In the genomic region with DNA sequence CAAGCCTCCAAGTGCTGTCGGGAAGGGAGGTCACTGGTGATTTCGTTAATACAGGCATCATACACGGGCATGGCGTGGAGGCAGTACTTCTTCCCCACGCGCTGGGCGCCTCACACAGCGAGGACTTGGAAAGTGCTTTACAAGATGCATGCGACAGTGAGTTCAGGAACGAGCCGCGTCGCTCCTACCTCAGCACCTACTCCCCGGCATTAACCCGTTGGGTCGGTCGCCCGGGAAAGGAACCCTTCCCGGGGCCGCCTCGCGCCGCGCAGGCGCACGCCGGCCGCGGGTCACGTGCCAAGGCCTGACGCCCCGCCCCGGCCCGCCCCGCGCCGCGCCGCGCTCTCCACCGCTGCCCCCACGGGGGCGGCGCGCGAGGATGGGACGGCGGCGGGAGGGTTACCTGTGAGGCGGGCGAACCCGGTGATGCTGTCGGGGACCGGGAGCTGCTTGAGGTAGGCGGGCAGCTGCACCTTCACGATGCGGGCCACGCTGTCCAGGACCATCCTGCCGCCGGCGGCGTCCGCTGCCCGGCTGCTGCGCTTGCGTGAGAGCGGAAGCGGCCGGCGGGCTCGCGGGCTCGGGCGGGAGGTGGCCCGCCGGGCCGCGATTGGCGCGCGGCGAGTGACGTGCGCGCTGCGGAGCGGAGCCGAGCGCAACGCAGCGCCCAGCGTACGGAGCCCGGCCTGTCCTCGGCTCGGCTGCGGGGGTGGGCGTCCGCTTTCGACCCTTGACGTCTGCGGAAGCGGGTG, we compare ENCODE assay signal across 8 mouse cellular contexts. TPM values are rescaled to one million over a fixed set of nuclear protein-coding genes. Genes with fewer than 3 reads are reported as not detected.
A peak's percentile ranks its signal among the peaks of the same experiment; 100 is the strongest.
DNase-seq lines count a peak whose midpoint lies in the region; ATAC-seq and TF ChIP-seq lines count a peak whose summit lies in the region.

No protein-coding gene starts in this region.

- TF ChIP-seq CTCF in layer of hippocampus, adult 2 months (conservative IDR thresholded peaks at IDR 0.05), result no peak
- TF ChIP-seq CTCF in lung, adult 2 months (IDR thresholded peaks at IDR 0.05; ENCODE audit: insufficient read depth, low read length), result no peak

- H3K27ac ChIP-seq in forebrain, embryonic 14.5 days (ENCODE audit: low read depth, low read length), result peak overlapping the region; percentile 95
- peak overlapping the region; percentile 99 for H3K27ac ChIP-seq in layer of hippocampus, adult 2 months
- H3K27ac ChIP-seq in neural tube, embryonic 15.5 days (replicated peaks), result peak overlapping the region; percentile 99

- peak; percentile 93; the same call in 1 of the 2 replicates for TF ChIP-seq POLR2A in lung, adult 2 months (IDR thresholded peaks at IDR 0.05; ENCODE audit: borderline replicate concordance, extremely low read depth, low read depth, low read length)

- intact Hi-C loops in heart, postnatal 25 days (cut with DNase I), result loop anchor here (1.0 to 5.0 kb wide), 2 partner anchors 15 to 269 kb away; a partner anchor contains a TSS

- peak; percentile 98 for ATAC-seq in forebrain, embryonic 14.5 days
- ATAC-seq in neural tube, embryonic 15.5 days (ENCODE audit: low FRiP score), result peak; percentile 98

- peak overlapping the region; percentile 74 for H3K4me2 ChIP-seq in forebrain, embryonic 14.5 days (ENCODE audit: low read length)
- peak overlapping the region; percentile 75 for H3K4me2 ChIP-seq in neural tube, embryonic 15.5 days

- H3K36me3 ChIP-seq in forebrain, embryonic 14.5 days (ENCODE audit: control insufficient read depth, insufficient read depth, low read length), result no peaks in the 10 kb centered on the region
- no peaks in the 10 kb centered on the region for H3K36me3 ChIP-seq in neural tube, embryonic 15.5 days

- no peaks in the 10 kb centered on the region for H3K27me3 ChIP-seq in forebrain, embryonic 14.5 days (replicated peaks; ENCODE audit: control insufficient read depth, insufficient read depth, low read length)
- no peaks in the 10 kb centered on the region for H3K27me3 ChIP-seq in neural tube, embryonic 15.5 days (replicated peaks)

- H3K9me3 ChIP-seq in forebrain, embryonic 14.5 days (replicated peaks; ENCODE audit: control insufficient read depth, low read length), result no peaks in the 10 kb centered on the region
- H3K9me3 ChIP-seq in neural tube, embryonic 15.5 days (replicated peaks), result no peaks in the 10 kb centered on the region

- peaks cover 13% of the 10 kb centered on the region for H3K4me1 ChIP-seq in forebrain, embryonic 14.5 days (ENCODE audit: control insufficient read depth, insufficient read depth, low read length)
- peaks cover 3% of the 10 kb centered on the region; the same call in 1 of the 2 replicates for H3K4me1 ChIP-seq in lung, adult 2 months (ENCODE audit: control insufficient read depth, insufficient read depth, low read length)
- H3K4me1 ChIP-seq in neural tube, embryonic 15.5 days, result peaks cover 22% of the 10 kb centered on the region

- peak overlapping the region; percentile 57 for H3K4me3 ChIP-seq in forebrain, embryonic 14.5 days (ENCODE audit: low read depth, low read length)
- peak overlapping the region; percentile 91 for H3K4me3 ChIP-seq in layer of hippocampus, adult 2 months
- H3K4me3 ChIP-seq in lung, adult 2 months (replicated peaks; ENCODE audit: extremely low read depth, low read depth, low read length), result peak overlapping the region; percentile 94
- H3K4me3 ChIP-seq in neural tube, embryonic 15.5 days (replicated peaks), result peak overlapping the region; percentile 78

- DNase-seq in ES-CJ7 (ENCODE audit: low read depth, low spot score), result peak; percentile 71
- peak; percentile 86 for DNase-seq in cerebellum, adult 11 months
- peak; percentile 93 for DNase-seq in forebrain, embryonic 14.5 days (ENCODE audit: low spot score)
- DNase-seq in heart, postnatal 25 days (ENCODE audit: low spot score), result peak; percentile 80
- peak; percentile 72 to 78 for DNase-seq in layer of hippocampus, adult 2 months (ENCODE audit: low spot score in 2 of 2)
- peak; percentile 90 for DNase-seq in lung, adult 2 months
- peak; percentile 91 for DNase-seq in testis, postnatal 10 days (ENCODE audit: low spot score)

- peak overlapping the region; percentile 80 for H3K9ac ChIP-seq in forebrain, embryonic 14.5 days (ENCODE audit: low read length)
- peak overlapping the region; percentile 82 for H3K9ac ChIP-seq in neural tube, embryonic 15.5 days (replicated peaks)

- WGBS in forebrain, embryonic 14.5 days, result under 1% methylated on average over 88 of the region's 103 CpGs
- under 1% methylated on average over 103 of the region's 103 CpGs for WGBS in lung, adult 2 months
- under 1% methylated on average over 102 of the region's 103 CpGs for WGBS in neural tube, embryonic 15.5 days

RNA-seq across cellular contexts. Expression of a gene that starts 0.7 kb away (rescaled TPM):
- polyA plus RNA-seq in forebrain, embryonic 14.5 days (2014; fragmentation: Nextera tagmentation; extraction: Ambion mirVana), result 42.5 and 49.5 TPM in 2 replicates
- total RNA-seq in heart, postnatal 25 days (2021), result 10 to 100 TPM; 50.2 to 54.3 TPM
- total RNA-seq in layer of hippocampus, adult 2 months (2021), result 10 to 100 TPM; 34.4 to 35.1 TPM
- 14.1 and 19.3 TPM in 2 replicates for polyA plus RNA-seq in lung, adult 2 months (2012; rRNA removed)
- polyA plus RNA-seq in neural tube, embryonic 15.5 days (2015; fragmentation: Nextera tagmentation; extraction: Ambion mirVana), result 67.1 and 69.0 TPM in 2 replicates

RNA-seq across cellular contexts. Expression of a gene that starts 14.9 kb away (rescaled TPM):
- polyA plus RNA-seq in forebrain, embryonic 14.5 days (2014; fragmentation: Nextera tagmentation; extraction: Ambion mirVana), result 473 and 475 TPM in 2 replicates
- total RNA-seq in heart, postnatal 25 days (2021), result 100 to 1,000 TPM; 338 to 361 TPM
- 100 to 1,000 TPM; 254 to 257 TPM for total RNA-seq in layer of hippocampus, adult 2 months (2021)
- polyA plus RNA-seq in lung, adult 2 months (2012; rRNA removed), result 287 and 312 TPM in 2 replicates
- 331 and 389 TPM in 2 replicates for polyA plus RNA-seq in neural tube, embryonic 15.5 days (2015; fragmentation: Nextera tagmentation; extraction: Ambion mirVana)

Comparison
In these comparisons a context has a peak if more than half of its experiments do, and no peak if none do; other contexts are left out.
1. Peak in every context shown above with its lines: DNase-seq, ATAC-seq, H3K4me3 ChIP-seq and H3K27ac ChIP-seq.